Mouse (Mus musculus): ENCODE results near the gene Frmd8.

GRCm38 (mm10) chr19:5822174-5822833 is 52.8 kb downstream of the Frmd8 start:
- TF ChIP-seq CTCF (IDR thresholded peaks at IDR 0.05; ENCODE audit: low read depth), result no peak
- no peak for TF ChIP-seq EP300 (optimal IDR thresholded peaks at IDR 0.05)
